Mouse (Mus musculus) bone marrow macrophage, adult 2 months (primary cell): Measurements from ENCODE around the gene Dpysl5. TPM values are rescaled to one million over a fixed set of nuclear protein-coding genes. Genes with fewer than 3 reads are reported as not detected.
A peak's percentile ranks its signal among the peaks of the same experiment; 100 is the strongest.
"Not testable (repeated sequence)": the region's sequence is repeated elsewhere in the genome, so short reads cannot be mapped to it uniquely, and the experiment has no call there.

ENCODE experiments used
- H3K27ac ChIP-seq: 2 replicates; pipeline ENCODE4 v1.5.1; 2012; ENCODE audit warnings: low read depth, low read length; ENCODE audit not compliant: insufficient read depth
- H3K4me1 ChIP-seq: 2 replicates; pipeline ENCODE4 v1.6.1; 2012; ENCODE audit warnings: low read length; ENCODE audit not compliant: control insufficient read depth, insufficient read depth
- H3K4me3 ChIP-seq: 2 replicates; pipeline ENCODE4 v1.5.1; 2012; ENCODE audit warnings: mild to moderate bottlenecking, low read length, moderate library complexity; ENCODE audit not compliant: insufficient read depth
- CTCF ChIP-seq: IDR thresholded peaks from 2 replicates; pipeline ENCODE4 v1.5.1; 2012; ENCODE audit warnings: low read depth, mild to moderate bottlenecking, low read length, moderate library complexity
- POLR2A ChIP-seq: IDR thresholded peaks from 2 replicates; pipeline ENCODE4 v1.6.1; 2012; ENCODE audit warnings: mild to moderate bottlenecking, low read depth, low read length, borderline replicate concordance
- polyA plus RNA-seq: library from polyadenylated mRNA; stranded (reverse); fragments of >200 nt; gene quantifications from 2 replicates; pipeline ENCODE4 v1.2.4, GENCODE M21; 2012; ENCODE audit not compliant: missing spikeins, insufficient read depth, insufficient read length

Gene Dpysl5
- polyA plus RNA-seq, 1 experiment, result not detected

DNA sequence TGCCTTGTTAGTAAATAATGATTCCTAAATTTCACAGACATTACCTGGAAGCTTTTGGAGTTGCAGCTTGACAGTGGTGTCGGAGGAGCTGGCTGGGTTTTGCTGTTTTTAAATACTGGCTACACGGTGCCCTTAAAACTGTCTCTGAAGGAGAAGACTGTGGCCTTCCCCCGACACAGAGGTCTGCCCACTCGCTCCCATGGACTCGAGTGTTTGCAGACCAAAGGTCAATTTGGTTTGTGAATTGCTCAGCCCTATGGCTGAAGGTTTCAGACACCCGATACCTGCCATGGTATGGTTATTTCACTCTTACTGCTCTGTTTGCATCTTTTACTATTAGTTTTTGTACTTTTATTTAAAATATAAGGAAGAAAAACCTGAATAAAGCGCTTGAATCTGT lies 37.4 kb upstream of the Dpysl5 start:
- Histone ChIP-seq H3K27ac (no peak overlapping the region), H3K4me3 (no peak overlapping the region), H3K4me1 (peaks cover 19% of the 10 kb centered on the region)
- no peak for TF ChIP-seq CTCF
- no peak for TF ChIP-seq POLR2A

DNA sequence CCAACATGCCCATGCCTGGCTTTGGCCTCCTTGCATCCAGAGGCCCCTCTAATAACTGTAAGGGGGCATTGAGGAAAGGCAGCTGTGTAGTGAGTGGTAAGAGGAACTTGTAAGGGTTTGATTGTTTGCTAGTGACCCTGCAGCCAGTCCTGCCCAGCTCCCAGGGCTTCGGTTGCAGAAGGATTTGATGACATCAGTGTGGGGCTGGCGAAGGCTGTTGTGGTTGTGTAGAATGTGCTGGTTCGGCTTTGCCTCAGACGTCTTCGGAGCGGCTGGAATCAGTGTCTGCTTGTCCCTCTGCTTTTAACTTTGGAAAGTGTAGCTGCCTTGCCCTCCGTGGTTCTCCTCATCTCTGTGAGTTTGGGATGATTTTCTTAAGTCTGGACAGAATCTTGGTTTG lies 34.6 kb upstream of the Dpysl5 start:
- no peak for TF ChIP-seq POLR2A
- no peak for TF ChIP-seq CTCF

GRCm38 (mm10) chr5:30678069-30678468 lies 33.3 kb upstream of the Dpysl5 start:
- peaks cover 14% of the 10 kb centered on the region for H3K4me1 ChIP-seq
- not testable (repeated sequence) for H3K4me3 ChIP-seq, H3K27ac ChIP-seq

More for the DNA sequence above, 34.6 kb upstream of the Dpysl5 start:
- H3K4me1 ChIP-seq, result peaks cover 14% of the 10 kb centered on the region
- no peak overlapping the region for H3K4me3 ChIP-seq
- no peak overlapping the region for H3K27ac ChIP-seq

- Histone ChIP-seq H3K27ac (no peak overlapping the region), H3K4me3 (no peak overlapping the region), H3K4me1 (peaks cover 14% of the 10 kb centered on the region)
- TF ChIP-seq CTCF (no peak), POLR2A (no peak)
Observed at GRCm38 (mm10) chr5:30678722-30679296, 32.6 kb upstream of the Dpysl5 start.

GRCm38 (mm10) chr5:30679593-30679992 lies 31.8 kb upstream of the Dpysl5 start:
- Histone ChIP-seq H3K27ac (no peak overlapping the region), H3K4me3 (no peak overlapping the region), H3K4me1 (peaks cover 18% of the 10 kb centered on the region)
- TF ChIP-seq POLR2A (no peak), CTCF (no peak)

DNA sequence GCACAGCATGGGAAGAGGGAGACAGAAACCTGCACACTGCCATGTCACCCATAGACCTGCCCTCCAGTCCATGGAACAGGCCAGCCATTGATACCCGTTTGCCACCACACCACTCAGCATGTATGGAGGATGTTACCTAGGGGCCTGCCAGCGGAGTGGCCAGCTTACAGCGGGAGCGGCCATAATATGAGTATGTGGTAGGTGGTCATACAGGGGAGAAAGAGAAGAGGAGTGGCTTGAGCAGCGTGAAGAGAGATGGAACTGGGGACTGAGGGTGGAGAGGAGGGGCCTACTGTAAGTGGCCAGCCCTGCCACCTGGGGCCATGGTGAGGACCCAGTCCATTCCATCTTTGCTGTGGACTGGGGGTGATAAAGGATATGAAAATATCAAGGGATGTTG lies 29.4 kb upstream of the Dpysl5 start:
- Histone ChIP-seq H3K27ac (no peak overlapping the region), H3K4me1 (peaks cover 16% of the 10 kb centered on the region), H3K4me3 (no peak overlapping the region)
- TF ChIP-seq POLR2A (no peak), CTCF (no peak)

DNA sequence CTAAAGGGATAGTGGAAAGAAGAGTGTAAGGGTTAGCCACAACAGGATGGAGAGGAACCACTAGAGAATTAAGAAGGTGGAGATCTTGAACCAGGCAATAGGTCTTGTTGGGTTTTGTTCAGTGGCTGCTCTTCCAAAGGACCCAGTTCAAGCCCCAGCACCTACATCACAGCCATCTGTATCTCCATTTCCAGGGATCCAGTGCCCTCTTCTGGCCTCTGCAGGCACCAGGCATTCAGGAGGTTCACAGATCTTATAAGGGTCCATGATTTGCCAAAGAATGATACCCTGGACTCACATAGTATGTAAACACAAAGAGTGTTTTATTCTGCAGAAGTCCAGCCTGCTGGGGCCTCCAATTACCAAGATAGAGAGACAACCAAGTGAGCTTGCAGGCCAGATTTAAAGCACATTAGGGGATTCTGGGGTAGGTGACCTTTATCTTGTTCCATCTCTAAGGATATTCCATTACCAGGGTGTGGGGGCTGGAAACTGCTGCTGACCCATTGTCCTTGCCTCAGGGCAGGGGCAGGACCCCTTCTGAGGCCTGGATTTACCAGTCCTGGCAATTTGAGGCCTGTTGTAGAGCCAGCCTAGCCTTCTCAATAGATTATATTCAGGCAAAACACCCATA lies 28.3 kb upstream of the Dpysl5 start:
- Histone ChIP-seq H3K4me3 (no peak overlapping the region), H3K4me1 (peaks cover 15% of the 10 kb centered on the region), H3K27ac (no peak overlapping the region)
- no peak for TF ChIP-seq POLR2A
- TF ChIP-seq CTCF, result peak; percentile 34

- Histone ChIP-seq H3K4me1 (peaks cover 12% of the 10 kb centered on the region), H3K27ac (no peak overlapping the region), H3K4me3 (no peak overlapping the region)
- TF ChIP-seq CTCF (peak; percentile 36; the same call in 1 of the 2 replicates), POLR2A (no peak)
Observed at GRCm38 (mm10) chr5:30683993-30684392, 27.4 kb upstream of the Dpysl5 start.

GRCm38 (mm10) chr5:30686781-30687180 lies 24.6 kb upstream of the Dpysl5 start:
- TF ChIP-seq POLR2A (no peak), CTCF (peak; percentile 14; the same call in 1 of the 2 replicates)
- peaks cover 8% of the 10 kb centered on the region for H3K4me1 ChIP-seq
- no peak overlapping the region for H3K27ac ChIP-seq
- no peak overlapping the region for H3K4me3 ChIP-seq

DNA sequence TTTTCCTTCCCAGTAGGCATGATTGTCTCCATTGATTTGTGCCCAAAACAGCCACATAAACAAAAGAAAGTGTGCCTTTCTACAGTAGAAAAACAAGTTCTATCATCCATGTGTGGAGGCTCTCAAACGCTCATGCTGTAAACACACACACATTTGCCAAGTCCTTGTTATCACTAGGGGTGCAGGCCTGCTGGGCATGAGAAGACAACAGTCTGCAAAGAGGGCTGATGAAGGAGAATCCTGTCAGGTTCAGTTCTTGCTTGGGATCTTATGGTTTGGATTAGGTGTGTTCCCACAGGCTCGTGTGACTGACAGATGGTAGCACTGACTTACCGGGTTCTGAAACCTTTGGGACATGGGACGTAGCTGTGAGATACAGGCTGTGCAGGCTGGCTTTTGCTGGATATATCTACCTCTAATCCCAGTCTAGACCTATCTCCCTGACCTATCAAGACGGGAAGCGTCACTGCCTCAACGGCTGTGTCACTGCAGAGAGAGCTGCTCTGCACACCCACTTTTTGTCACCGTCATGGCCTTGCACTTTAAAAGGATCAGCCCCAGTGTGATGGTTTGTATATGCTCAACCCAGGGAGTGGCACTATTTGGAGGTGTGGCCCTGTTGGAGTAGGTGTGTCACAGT lies 10.9 kb upstream of the Dpysl5 start:
- H3K27ac ChIP-seq, result no peak overlapping the region
- H3K4me1 ChIP-seq, result no peaks in the 10 kb centered on the region
- TF ChIP-seq CTCF (no peak), POLR2A (no peak)
- no peak overlapping the region for H3K4me3 ChIP-seq

- not testable (repeated sequence) for H3K4me3 ChIP-seq, H3K4me1 ChIP-seq, H3K27ac ChIP-seq
Observed at GRCm38 (mm10) chr5:30701373-30701772, 10.0 kb upstream of the Dpysl5 start.
